Mouse (Mus musculus): Measurements from ENCODE around the gene Hoxb3.

The Hoxb3 gene

DNA sequence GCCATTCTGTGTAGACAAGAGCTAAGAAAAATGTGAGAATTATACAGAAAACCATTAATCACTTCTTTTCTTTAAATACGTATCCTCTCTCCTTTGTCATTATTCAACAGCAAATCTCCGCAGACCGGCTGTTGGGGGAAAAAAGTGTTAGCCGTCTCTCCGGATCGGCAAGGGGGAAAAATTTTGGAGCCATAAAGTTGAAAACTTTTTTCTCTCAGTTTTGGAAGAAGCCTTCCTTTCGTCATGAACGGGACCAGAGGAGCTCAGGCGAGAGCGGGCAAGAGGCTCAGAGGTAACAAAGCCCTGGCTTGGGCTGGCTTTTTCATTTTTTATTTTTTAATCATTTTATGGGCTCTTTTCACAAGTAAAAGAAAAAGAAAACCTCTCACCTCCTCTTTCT, at the start of gene Hoxb3:
Gene Hoxb3 (plus strand): TSS at position 173 of the 400 bp plus-strand sequence.
- no peak for DNase-seq (ENCODE audit: low spot score)

DNA sequence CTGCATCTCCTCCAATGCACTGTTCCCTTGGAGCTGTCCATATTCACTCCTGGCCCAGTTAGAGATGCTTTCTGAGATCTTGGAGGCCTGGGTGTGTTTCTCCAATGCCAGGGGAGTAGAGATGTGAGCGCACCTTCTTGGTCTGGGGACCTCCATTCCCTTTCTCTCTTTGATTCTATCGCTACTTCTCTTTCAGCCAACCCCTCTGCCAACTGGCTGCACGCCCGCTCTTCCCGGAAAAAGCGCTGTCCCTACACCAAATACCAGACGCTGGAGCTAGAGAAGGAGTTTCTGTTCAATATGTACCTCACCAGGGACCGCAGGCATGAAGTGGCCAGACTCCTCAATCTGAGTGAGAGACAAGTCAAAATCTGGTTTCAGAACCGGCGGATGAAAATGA, 48.7 kb upstream of the Hoxb3 start:
- DNase-seq (ENCODE audit: low spot score), result no peak

DNA sequence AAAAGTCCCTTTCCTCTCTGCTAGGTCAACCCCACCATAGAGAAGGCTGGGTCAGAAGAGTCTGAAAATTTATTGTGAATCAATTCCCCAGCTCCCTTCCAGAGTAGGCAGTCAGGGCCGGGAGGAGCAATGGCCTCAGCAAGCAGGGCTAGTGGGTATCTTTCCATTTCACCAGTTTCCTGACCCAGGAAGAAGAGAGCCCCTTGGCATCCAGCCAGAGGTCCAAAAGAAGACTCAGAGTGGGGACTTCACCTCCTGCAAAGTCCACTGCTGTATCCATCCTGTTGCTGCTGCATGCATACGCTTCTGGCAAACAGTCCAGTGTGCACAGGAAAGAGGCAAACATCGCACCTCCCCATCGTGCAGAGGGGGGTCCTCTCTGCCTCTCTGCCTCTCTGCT, 47.2 kb upstream of the Hoxb3 start:
- no peak for DNase-seq (ENCODE audit: low spot score)

DNA sequence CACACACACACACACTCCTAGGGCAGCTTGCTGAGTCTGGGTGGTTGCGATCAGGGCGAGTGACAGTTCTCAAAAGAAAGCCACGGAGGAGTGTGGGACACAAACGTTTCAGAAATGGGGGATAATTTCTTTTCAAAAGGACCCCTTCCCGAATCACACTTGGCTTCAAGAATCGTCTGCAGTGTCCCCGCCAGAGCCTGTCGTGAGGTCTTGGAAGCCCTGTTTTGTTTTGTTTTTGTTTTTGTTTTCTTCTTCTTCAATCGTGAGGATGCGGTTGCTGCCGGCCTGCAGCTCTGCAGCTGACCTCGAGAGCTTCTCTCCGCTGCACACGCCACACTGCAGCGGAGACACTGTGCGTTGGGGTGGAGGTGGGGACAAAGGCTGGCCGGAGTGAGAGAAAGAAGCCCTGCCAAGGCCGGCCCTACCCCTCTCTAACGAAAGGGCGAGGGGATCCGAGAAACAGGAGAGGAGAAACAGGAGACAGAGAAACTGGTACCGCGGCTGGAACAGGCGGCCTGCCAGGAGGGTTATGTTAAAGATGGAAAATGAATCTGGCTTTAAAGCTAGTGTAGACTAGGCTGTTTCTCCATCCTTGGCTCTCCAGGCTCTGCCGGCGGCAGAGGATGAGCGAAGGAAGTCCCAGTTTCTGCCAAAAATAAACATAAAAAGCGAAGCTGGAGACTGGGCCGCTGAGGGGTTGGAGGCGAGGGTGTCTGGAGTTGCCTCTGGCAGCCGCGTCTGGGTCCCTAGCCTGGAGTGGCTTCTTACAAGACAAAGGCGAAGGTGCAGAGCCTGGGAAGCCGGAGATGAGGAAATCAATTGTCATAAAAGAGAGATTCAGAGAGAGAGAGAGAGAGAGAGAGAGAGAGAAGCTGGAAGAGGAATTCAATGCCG, 45.7 kb upstream of the Hoxb3 start:
- DNase-seq (ENCODE audit: low spot score), result no peak

DNA sequence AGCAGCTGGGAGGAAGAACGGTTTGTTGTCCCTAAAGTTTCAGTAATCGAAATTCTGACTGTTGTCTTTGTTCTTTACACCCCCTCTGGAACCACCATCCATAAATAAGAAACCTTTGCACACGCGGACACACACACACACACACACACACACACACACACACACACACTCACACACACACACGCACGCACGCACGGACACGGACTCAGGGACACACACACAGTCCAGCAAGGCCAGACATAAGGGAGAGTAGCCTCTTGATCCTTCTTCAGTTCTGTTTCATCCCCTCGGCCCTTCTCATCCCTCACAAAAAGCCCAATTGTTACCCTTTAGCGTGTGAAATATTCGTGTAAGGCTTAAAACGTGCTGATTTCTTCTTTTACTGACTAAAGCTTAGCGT, 44.8 kb upstream of the Hoxb3 start:
- DNase-seq (ENCODE audit: low spot score), result no peak

DNA sequence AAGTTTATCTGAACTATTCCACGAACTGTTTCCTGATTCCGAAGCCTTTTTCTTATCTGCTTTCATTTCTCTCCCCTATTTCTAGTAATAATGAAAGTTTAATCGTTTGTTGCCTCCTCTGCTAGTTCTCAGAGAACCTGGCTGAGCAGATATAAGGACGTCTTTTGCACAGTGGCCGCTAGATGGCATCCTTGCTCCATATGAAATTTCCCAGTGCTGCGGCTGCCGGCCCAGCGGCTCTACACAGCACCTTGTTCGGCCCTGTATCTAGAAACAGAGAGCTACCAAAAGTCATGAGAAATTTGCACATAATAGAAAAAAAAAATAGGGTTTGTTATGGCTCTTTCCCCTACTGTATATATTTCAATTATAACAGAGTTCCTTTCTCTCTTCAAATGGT, 44.4 kb upstream of the Hoxb3 start:
- DNase-seq (ENCODE audit: low spot score), result peak; percentile 82

DNA sequence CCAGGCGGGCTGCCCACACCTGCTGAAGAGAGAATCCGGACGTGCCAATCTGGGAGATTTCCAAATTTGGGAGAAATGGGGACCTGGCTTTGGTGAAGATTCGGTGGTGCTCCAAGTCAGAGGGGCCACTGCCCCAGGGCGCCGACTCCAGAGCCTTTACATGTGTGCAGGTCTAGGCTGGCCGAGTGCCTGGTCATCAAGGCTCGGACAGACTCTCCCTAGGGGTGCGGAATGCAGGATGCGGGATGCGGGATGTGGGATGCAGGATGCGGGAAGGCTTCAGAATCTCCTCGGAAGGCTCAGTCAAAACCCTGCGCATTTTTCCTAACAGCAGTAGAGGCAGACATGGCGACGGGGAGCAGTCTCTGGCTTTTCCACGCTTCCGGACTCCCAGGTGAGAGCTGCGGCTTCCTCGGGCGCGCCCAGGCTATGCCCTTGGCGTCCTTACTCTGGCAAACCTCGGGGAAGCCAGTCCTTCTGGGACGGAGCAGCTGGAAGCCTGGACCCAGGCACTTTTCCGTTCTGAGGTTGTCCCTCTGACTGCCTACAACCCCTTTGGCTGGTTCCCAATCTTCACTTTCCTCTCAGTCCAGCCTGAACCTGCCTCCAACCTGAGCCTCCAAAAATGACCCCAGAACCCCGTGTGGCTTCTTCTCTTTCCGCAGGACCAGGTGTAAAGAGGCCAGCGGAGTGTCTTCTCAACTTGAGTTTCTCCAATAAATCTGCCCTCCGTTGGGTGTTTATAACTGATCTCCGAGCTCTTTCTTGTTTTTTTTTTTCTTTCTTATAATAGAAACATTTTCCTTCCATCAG, 43.5 kb upstream of the Hoxb3 start:
- DNase-seq (ENCODE audit: low spot score), result no peak

DNA sequence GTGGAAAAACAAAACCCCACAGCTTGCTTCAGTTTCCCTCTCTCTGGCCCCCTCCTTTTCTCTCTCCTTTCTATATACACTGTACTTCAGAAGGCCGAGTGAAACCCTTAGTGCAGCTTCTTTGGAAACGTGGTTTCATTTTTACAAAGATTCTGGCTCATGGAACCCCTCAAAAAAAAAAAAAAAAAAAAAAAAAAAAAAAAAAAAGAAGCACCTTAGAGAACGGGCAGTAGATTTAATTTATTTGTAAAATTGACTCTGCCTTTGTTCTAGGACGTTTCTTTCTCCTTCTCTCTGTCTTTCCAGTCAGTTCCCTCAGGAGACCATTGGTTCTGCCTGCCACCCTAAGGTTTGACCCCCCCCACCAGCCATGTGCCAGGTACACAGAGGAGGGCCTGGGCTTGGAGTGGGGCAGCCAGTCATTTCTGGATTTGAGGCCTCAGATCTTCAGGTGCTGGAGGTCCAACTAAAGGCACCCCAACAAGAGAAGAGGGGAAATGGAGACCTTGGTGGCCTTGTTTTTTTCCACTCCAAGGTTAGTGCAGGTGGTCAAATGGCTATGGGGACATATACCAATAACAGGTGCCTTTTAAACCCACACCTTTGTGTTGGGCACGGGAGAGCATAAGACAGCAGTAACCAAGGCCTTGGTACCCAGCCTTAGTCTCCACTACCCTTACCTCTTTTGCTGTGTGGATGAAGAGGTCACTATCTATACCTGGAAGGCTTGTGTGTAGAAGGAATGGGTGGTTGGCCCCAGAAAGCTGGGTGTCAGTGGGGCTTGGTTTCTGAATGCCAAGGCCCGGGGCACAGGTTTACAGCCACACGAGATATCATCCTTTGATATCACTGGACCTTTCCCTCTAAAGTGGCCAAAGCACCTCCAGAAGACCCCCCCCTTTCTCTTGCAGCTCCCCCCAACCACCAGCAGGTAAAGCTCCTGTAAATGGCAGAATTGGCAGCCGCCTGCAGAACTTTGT, 42.4 kb upstream of the Hoxb3 start:
- DNase-seq (ENCODE audit: low spot score), result no peak

DNA sequence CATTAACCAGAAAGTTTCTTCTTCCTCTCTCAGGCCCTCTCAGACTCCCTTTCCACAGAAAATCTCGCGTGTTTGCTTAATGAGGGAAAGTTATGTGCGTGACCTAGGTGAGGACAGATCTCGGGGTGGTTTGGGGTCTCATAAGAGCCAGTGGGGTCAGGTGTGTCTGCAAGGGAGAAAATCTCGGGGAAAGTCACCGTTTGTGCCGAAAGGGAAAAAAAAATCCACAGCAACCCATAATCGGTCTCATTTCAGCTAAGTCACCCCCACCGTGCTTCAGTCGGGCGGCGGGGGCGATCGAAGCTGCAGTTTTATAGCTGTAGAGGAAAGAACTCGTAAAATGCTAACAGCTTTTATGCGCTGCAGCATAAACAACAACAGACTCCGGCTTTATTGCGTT, 41.7 kb upstream of the Hoxb3 start:
- DNase-seq (ENCODE audit: low spot score), result no peak

DNA sequence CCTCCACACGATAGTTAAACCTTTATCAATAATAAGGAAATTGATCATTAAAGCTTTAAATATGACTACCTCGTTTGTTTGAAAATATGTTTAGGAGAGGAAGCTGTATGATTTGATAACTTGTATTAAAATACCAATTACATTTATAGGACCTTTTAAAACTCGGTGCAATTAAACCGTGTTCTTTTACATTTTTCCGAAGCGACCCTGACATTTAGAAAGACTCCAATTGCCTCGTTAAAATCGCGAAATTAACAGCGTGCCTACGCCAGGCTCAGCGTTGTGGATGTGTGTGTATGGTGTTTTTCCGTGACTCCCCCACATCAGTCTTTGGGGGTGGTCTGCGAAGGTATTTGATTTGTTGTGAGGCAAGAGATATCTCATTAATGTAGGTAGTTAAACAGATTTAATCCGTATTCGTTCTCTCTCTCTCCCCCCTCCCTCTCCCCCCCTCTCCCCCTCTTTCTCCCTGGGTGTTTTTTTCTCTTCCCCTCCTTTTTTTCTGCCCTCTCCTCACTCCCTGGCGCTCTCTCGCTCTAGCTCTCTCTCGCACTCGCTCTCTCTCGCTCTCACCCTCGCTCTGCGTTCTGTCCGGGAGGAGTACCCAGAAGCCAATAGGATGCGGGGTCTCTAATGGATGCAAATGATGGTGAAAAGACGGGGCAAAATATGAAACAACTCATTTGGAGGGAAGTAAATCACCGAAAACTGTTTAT, 41.1 kb upstream of the Hoxb3 start, which contains the start of gene Hoxb8:
Gene Hoxb8 (plus strand): TSS at position 51 of the 716 bp plus-strand sequence.
- DNase-seq (ENCODE audit: low spot score), result no peak

DNA sequence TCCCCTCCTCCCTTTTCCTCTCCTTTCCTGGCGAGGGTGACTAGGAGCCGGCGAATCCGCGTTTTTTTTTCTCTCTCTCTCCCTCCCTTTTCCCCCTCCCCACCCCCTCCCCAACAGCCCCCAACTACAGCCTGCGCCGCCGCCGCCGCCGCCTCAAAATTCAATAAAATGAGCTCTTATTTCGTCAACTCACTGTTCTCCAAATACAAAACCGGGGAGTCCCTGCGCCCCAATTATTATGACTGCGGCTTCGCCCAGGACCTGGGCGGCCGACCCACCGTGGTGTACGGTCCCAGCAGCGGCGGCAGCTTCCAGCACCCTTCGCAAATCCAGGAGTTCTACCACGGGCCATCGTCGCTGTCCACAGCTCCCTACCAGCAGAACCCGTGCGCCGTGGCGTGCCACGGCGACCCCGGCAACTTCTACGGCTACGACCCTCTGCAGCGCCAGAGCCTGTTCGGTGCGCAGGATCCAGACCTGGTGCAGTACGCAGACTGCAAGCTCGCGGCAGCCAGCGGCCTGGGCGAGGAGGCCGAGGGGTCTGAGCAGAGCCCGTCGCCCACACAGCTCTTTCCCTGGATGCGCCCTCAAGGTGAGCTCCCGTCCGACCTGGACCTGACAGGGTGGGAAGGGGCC, 40.2 kb upstream of the Hoxb3 start:
- no peak for DNase-seq (ENCODE audit: low spot score)

DNA sequence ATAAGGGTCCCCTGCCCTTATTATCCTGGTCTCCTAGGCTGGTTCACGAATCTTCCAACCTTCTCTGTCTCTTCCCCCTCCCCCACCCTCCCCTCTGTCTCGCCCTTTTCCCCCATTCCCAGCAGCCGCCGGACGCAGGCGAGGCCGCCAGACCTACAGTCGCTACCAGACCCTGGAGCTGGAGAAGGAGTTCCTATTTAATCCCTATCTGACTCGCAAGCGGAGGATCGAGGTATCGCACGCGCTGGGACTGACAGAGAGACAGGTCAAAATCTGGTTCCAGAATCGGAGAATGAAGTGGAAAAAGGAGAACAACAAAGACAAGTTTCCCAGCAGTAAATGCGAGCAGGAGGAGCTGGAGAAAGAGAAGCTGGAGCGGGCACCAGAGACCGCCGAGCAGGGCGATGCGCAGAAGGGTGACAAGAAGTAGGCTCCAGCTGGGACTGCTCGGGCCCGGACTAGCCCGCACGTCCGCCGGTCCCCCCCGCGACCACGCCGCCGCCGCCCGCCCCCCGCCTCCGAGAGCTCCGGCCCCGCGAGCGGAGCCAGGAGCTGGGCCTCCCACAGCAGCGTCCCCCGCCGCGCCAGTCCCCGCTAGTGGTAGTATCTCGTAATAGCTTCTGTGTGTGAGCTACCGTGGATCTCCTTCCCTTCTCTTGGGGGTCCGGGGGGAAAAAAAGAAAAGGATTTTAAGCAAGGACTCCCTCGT, 38.9 kb upstream of the Hoxb3 start:
- DNase-seq (ENCODE audit: low spot score), result no peak

DNA sequence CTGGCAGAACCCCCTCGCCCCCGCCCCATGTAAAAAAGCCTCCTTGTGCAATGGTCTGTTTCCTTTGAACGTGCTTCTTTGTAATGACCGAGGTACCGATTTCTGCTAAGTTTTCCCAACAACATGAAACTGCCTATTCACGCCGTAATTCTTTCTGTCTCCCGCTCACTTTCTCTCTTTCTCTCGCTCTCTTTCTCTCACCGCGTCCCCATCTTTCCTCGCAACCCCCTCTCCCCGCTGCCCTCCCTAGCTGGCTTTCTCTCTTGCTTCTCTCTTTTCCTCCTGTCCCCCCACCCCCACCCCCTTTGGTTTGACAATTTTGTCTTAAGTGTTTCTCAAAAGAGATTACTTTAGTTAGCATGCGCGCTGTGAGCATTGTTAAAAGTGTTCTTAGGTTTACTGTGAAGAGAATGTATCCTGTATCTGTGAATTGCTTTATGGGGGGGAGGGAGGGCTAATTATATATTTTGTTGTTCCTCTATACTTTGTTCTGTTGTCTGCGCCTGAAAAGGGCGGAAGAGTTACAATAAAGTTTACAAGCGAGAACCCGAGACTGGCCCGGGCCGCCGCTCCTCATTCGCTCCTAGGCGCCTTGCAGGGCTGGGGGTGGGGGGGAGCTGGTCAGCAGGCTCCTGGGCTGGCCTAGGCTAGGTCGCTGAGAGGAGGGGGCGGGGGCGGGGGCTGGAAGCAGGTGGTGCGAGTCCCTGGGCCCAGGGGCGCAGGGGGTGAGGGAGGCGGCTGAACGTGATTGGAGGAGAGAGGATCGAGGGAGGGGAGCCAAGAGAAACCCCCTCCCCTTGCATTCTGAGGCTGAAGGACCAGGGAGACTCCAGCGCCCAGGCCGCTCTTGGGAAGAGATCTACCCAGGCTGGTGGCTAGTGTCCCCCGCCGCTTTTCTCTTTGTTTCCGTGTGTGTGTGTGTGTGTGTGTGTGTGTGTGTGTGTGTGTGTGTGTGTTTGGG, 38.1 kb upstream of the Hoxb3 start:
- no peak for DNase-seq (ENCODE audit: low spot score)

DNA sequence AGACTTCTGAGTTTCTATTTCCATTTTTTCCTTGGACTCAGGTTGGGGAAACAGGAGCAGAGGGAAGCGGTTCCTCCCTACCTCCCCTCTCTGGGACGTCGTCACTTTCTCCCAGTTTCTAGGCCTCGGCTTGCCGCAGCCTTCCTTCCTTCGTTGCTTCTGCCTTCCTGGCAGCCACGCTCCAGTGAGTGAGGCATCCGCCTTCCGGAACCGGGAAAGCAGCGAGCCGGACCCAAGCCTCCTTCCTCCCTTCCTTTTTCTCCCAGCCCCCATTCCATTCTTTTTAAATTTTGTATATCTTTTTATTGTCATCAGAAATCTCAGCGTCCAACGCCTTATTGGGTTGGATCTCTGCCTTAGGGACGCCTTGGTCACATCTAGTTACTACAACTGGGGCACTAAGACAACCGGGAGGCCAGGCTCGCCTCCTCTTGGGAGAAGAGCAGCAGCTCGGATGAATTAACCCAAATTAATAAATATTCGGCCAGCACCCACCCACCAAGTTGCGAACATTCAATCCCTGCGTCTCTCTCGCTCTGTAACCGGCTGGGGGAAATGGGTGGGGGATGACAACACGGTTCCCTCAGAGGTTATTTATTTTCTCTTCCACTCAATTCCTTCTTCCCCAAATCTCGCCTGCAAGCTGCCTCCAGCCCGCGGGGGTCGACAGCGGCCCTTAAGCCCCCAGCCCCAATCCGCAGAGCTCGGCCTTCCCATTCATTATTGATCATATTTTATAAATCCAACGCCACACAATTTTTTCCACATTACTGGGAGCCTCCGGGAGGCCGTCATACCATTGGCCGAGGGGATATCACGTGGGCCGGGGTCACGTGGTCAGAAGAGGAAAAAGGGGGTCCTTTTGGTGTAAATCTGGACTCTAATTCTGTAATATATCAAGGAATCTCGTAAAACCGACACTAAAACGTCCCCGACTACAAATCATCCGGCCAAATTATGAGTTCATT, 37.1 kb upstream of the Hoxb3 start, which contains the start of gene Hoxb7:
Gene Hoxb7 (plus strand): TSS at position 853 of the 968 bp plus-strand sequence.
- no peak for DNase-seq (ENCODE audit: low spot score)

DNA sequence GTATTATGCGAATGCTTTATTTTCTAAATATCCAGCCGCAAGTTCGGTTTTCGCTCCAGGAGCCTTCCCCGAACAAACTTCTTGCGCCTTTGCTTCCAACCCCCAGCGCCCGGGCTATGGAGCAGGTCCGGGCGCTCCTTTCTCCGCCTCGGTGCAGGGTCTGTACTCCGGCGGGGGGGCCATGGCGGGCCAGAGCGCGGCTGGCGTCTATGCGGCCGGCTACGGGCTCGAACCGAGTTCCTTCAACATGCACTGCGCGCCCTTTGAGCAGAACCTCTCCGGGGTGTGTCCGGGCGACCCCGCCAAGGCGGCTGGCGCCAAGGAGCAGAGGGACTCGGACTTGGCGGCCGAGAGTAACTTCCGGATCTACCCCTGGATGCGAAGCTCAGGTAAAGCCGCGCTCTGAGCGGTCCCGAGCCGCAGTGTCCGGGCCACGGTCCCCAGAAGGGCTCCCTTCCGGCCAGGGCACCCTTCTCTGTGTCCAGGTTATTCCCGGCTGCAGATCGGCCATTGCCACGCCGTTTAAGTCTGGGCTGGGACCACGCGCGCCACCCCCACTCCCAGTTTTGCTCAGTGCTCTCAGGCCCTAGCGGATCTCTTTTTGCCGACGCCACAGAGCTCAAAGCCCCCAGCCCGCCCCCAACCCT, 36.3 kb upstream of the Hoxb3 start:
- no peak for DNase-seq (ENCODE audit: low spot score)

DNA sequence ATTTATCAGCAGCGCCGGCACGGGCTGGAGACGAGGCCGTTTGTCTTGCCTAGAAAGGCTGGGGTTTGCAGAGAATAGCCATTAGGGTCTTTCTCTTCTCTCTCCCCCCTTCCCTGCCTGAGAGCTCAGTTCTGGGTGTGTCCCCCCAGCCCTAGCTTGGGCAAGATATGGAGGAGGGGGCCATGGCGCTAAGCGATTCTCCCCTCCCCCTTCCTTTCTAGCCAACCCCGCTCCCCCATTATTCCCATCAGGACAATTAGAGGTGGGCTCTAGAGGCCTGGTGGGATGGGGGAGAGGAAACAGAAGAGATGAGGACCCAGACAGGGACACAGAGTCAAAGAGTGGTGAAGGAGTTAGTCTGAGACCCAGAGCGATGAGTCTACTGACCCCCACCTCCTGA, 35.7 kb upstream of the Hoxb3 start:
- DNase-seq (ENCODE audit: low spot score), result no peak
